Comparison of ENCODE assay signal across 11 mouse cellular contexts in the genomic region with DNA sequence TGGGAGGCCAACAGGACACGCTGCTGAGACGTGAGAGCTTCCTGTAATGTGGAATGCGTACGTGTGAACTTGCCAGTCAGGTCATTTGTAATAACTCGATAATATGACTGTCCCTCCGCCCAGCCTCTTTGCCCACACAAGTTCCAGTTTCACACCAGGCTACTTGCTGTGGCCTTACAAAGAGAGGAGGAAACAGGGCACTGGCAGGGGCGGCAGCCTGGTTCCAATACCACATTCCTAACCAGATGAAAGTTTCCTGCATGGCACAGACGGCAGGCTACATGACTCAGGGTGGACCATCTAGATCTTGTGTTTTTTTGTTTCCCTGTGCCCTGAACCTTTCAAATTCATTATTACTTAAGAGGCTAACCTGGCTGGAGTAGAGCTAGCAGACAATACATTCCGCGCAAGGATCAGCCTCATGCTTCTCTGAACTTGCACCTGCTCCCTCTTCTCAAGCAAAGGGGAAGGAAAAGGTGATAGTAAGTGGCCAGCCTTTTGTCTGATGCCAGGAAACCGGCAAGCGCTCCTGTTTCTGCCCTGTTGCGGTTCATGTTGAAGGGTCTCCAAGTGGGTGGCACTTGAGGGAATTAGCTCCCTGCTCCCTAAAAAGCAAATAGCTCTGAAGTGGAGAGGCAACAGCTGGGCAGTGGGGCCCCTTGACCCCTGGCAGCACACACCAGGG.
DNase-seq lines count a peak whose midpoint lies in the region; ATAC-seq and TF ChIP-seq lines count a peak whose summit lies in the region.
"Had no signal": no experiment of that assay in that cellular context is flagged by ENCODE, and none has a peak within 500 bp of the region (broad histone marks: within the 10 kb centered on the region; RNA-seq: fewer than 3 reads in every experiment).

No protein-coding gene starts in this region.

- H3K9ac ChIP-seq in hindbrain, postnatal 0 days (replicated peaks; ENCODE audit: low read length) = no peak overlapping the region
- H3K9ac ChIP-seq: hindbrain, embryonic 15.5 days; liver, embryonic 13.5 days had no signal

- 73% methylated on average over 13 of the region's 13 CpGs for WGBS in hindbrain, embryonic 10.5 days
- 63% methylated on average over 13 of the region's 13 CpGs for WGBS in hindbrain, postnatal 0 days

- H3K36me3 ChIP-seq in hindbrain, embryonic 10.5 days = no peaks in the 10 kb centered on the region
- no peaks in the 10 kb centered on the region for H3K36me3 ChIP-seq in hindbrain, postnatal 0 days (ENCODE audit: insufficient read depth, low read length)
- H3K36me3 ChIP-seq: hindbrain, embryonic 15.5 days; liver, embryonic 13.5 days had no signal

- no peak overlapping the region for H3K4me2 ChIP-seq in hindbrain, postnatal 0 days (ENCODE audit: low read depth, low read length)
- H3K4me2 ChIP-seq: hindbrain, embryonic 15.5 days; liver, embryonic 13.5 days had no signal

- DNase-seq in hindbrain, embryonic 10.5 days (ENCODE audit: low spot score) = no peak
- DNase-seq in hindbrain, postnatal 0 days (ENCODE audit: low spot score) = no peak
- peak; percentile 37 for DNase-seq in Muller cell, postnatal 12 days (ENCODE audit: inconsistent ontology term)
- peak; percentile 31 for DNase-seq in kidney, postnatal 10 days
- no peak for DNase-seq in adrenal gland, adult 2 months
- DNase-seq in frontal cortex, adult 2 months (ENCODE audit: extremely low spot score in 1 of 2, low spot score in 1 of 2) = no peak
- DNase-seq: cerebellum, adult 11 months; layer of hippocampus, postnatal 36 days; liver, embryonic 13.5 days had no signal

- peak overlapping the region; percentile 54; the same call in 1 of the 2 replicates for H3K27ac ChIP-seq in hindbrain, embryonic 10.5 days
- H3K27ac ChIP-seq in hindbrain, postnatal 0 days = no peak overlapping the region
- H3K27ac ChIP-seq: hindbrain, embryonic 15.5 days; liver, embryonic 13.5 days had no signal

- H3K4me1 ChIP-seq in hindbrain, embryonic 10.5 days (replicated peaks) = peaks cover 21% of the 10 kb centered on the region
- H3K4me1 ChIP-seq in hindbrain, postnatal 0 days (ENCODE audit: insufficient read depth, low read length) = 0 out of 2 replicates have a peak, but pooled peaks cover 7% of the 10 kb centered on the region
- H3K4me1 ChIP-seq: hindbrain, embryonic 15.5 days had no signal

- no peaks in the 10 kb centered on the region for H3K9me3 ChIP-seq in hindbrain, embryonic 10.5 days
- no peaks in the 10 kb centered on the region for H3K9me3 ChIP-seq in hindbrain, postnatal 0 days (ENCODE audit: low read length)
- H3K9me3 ChIP-seq: hindbrain, embryonic 15.5 days; liver, embryonic 13.5 days had no signal

- ATAC-seq in hindbrain, postnatal 0 days = no peak
- ATAC-seq in common myeloid progenitor, adult 5-6 weeks (replicated peaks; ENCODE audit: low read depth, poor library complexity, severe bottlenecking) = peak; percentile 53

- H3K4me3 ChIP-seq in hindbrain, embryonic 10.5 days = no peak overlapping the region
- no peak overlapping the region for H3K4me3 ChIP-seq in hindbrain, postnatal 0 days (ENCODE audit: low read length)
- H3K4me3 ChIP-seq: hindbrain, embryonic 15.5 days; liver, embryonic 13.5 days had no signal

- no peak for TF ChIP-seq CTCF in hindbrain, postnatal 0 days (IDR thresholded peaks at IDR 0.05; ENCODE audit: low read depth)

- H3K27me3 ChIP-seq in hindbrain, embryonic 10.5 days (ENCODE audit: insufficient read depth, poor library complexity, severe bottlenecking) = no peaks in the 10 kb centered on the region
- no peaks in the 10 kb centered on the region for H3K27me3 ChIP-seq in hindbrain, postnatal 0 days (ENCODE audit: insufficient read depth, low read length)
- H3K27me3 ChIP-seq: hindbrain, embryonic 15.5 days; liver, embryonic 13.5 days had no signal

Comparison
In these comparisons a context has a peak if more than half of its experiments do, and no peak if none do; other contexts are left out.
1. DNase-seq: peak in Muller cell, postnatal 12 days (single experiment) and kidney, postnatal 10 days (single experiment); none in hindbrain, embryonic 10.5 days (single experiment), hindbrain, postnatal 0 days (single experiment), adrenal gland, adult 2 months (single experiment) and frontal cortex, adult 2 months (0 of 2).